ENCODE assay signal across 27 mouse cellular contexts in genomic region chr2:158068444-158068971, GRCm38 (mm10).
"Had no signal": no experiment of that assay in that cellular context is flagged by ENCODE, and none has a peak within 500 bp of the region (broad histone marks: within the 10 kb centered on the region; RNA-seq: fewer than 3 reads in every experiment).

No protein-coding gene starts in this region.

- H3K27me3 ChIP-seq: heart, embryonic 13.5 days; heart, embryonic 15.5 days; hindbrain, embryonic 13.5 days; hindbrain, embryonic 15.5 days; kidney, embryonic 15.5 days; limb, embryonic 12.5 days; liver, embryonic 13.5 days; liver, embryonic 15.5 days had no signal

- H3K9ac ChIP-seq: heart, embryonic 13.5 days; heart, embryonic 15.5 days; hindbrain, embryonic 13.5 days; hindbrain, embryonic 15.5 days; kidney, embryonic 15.5 days; limb, embryonic 12.5 days; liver, embryonic 13.5 days; liver, embryonic 15.5 days had no signal

- H3K4me3 ChIP-seq: heart, adult 2 months; heart, embryonic 13.5 days; heart, embryonic 15.5 days; hindbrain, embryonic 13.5 days; hindbrain, embryonic 15.5 days; kidney, embryonic 15.5 days; layer of hippocampus, adult 2 months; left cerebral cortex, adult 2 months; limb, embryonic 10.5 days; limb, embryonic 12.5 days; liver, embryonic 13.5 days; liver, embryonic 15.5 days had no signal

- H3K4me2 ChIP-seq: heart, embryonic 11.5 days; heart, embryonic 13.5 days; heart, embryonic 15.5 days; hindbrain, embryonic 13.5 days; hindbrain, embryonic 15.5 days; kidney, embryonic 15.5 days; limb, embryonic 12.5 days; liver, embryonic 11.5 days; liver, embryonic 13.5 days; liver, embryonic 15.5 days had no signal

- H3K4me1 ChIP-seq: hindbrain, embryonic 15.5 days; limb, embryonic 10.5 days; limb, embryonic 12.5 days; liver, embryonic 13.5 days had no signal

- DNase-seq: gastrocnemius, postnatal 10 days; gastrocnemius, postnatal 25 days; heart, adult 2 months; heart, postnatal 14 days; heart, postnatal 36 days; kidney, adult 11 months; kidney, adult 2 months; kidney, adult 9 months; kidney, postnatal 25 days; kidney, postnatal 4 days; liver; liver, embryonic 13.5 days had no signal

- H3K9me3 ChIP-seq: heart, embryonic 13.5 days; heart, embryonic 15.5 days; hindbrain, embryonic 13.5 days; hindbrain, embryonic 15.5 days; kidney, embryonic 15.5 days; limb, embryonic 10.5 days; limb, embryonic 12.5 days; liver, embryonic 13.5 days; liver, embryonic 15.5 days had no signal

- ATAC-seq: hindbrain, postnatal 0 days; intestine, embryonic 16.5 days had no signal

- H3K27ac ChIP-seq: heart, adult 2 months; heart, embryonic 13.5 days; heart, embryonic 15.5 days; hindbrain, embryonic 13.5 days; hindbrain, embryonic 15.5 days; hindbrain, postnatal 0 days; kidney, embryonic 15.5 days; kidney, postnatal 0 days; layer of hippocampus, adult 2 months; left cerebral cortex, adult 2 months; limb, embryonic 10.5 days; limb, embryonic 12.5 days; liver, embryonic 13.5 days; liver, embryonic 15.5 days had no signal
